ENCODE assay signal across 14 mouse cellular contexts in the genomic region with DNA sequence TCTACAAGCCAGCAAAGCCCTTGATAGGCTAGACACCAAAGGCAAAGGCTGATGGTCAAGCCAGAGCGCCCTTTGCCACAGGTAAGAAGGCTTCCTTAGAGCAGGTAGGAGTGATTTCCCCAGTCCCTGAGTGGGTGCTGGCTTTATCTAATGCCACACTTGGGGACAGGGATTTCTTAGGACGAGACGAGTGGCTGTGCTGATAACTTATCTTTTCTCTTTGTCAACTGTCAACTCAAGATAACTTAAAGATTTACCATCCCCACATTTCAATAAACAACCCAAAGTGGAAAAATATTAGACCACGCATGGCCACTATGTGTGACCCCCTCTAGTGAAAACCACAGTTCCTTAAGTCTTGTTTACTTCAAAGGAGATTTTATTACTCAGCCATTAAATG.
"Had no signal": no experiment of that assay in that cellular context is flagged by ENCODE, and none has a peak within 500 bp of the region (broad histone marks: within the 10 kb centered on the region; RNA-seq: fewer than 3 reads in every experiment).

No protein-coding gene starts in this region.

- H3K4me1 ChIP-seq: neural tube, embryonic 12.5 days had no signal

- H3K9me3 ChIP-seq: megakaryocyte, embryonic 14.5 days; midbrain, embryonic 15.5 days; neural tube, embryonic 12.5 days had no signal

- H3K27ac ChIP-seq: kidney, postnatal 0 days; limb, embryonic 13.5 days; macrophage; midbrain, embryonic 15.5 days; neural tube, embryonic 12.5 days had no signal

- H3K27me3 ChIP-seq: limb, embryonic 13.5 days; megakaryocyte, embryonic 14.5 days; midbrain, embryonic 15.5 days; neural tube, embryonic 12.5 days had no signal

- H3K9ac ChIP-seq: limb, embryonic 13.5 days; lung, embryonic 14.5 days; midbrain, embryonic 15.5 days; neural tube, embryonic 12.5 days had no signal

- DNase-seq: kidney, adult 8-10 months; kidney, postnatal 36 days; layer of hippocampus, adult 9-11 months; lung, embryonic 14.5 days; lung, postnatal 10 days; right cerebral cortex, postnatal 4 days had no signal

- ATAC-seq: midbrain, embryonic 15.5 days had no signal

- H3K4me3 ChIP-seq: limb, embryonic 13.5 days; megakaryocyte, embryonic 14.5 days; midbrain, embryonic 15.5 days; neural tube, embryonic 12.5 days had no signal

- H3K4me2 ChIP-seq: limb, embryonic 13.5 days; liver, embryonic 11.5 days; lung, embryonic 14.5 days; midbrain, embryonic 11.5 days; midbrain, embryonic 15.5 days; neural tube, embryonic 12.5 days had no signal
